Mouse (Mus musculus) gastrocnemius, postnatal 25 days (tissue): ENCODE results near the gene Unk. TPM values are rescaled to one million over a fixed set of nuclear protein-coding genes. Genes with fewer than 3 reads are reported as not detected.
A peak's percentile ranks its signal among the peaks of the same experiment; 100 is the strongest.

Source experiments
- DNase-seq: peaks from one replicate; pipeline ENCODE4 v3.0.0; 2022
- long read RNA-seq, 2 experiments: library from polyadenylated mRNA; stranded (forward); transcript quantifications; one replicate each; pipeline ENCODE4 v2.0.0; 2021
- total RNA-seq, 2 experiments: library from RNA; stranded (reverse); gene quantifications; 1 replicate in 1 of 2; 2 replicates in 1 of 2; pipeline ENCODE4 v1.2.3; 2021

The Unk gene
- total RNA-seq = 1 to 10 TPM; 6.1 to 6.6 TPM
- long read RNA-seq, experiment 1, partial matches to known transcripts = 1 of 2 reads
- long read RNA-seq, experiment 1, other reads (novel, unspliced or antisense) = 1 of 2 reads
- long read RNA-seq, experiment 2, partial matches to known transcripts = 2 of 8 reads
- long read RNA-seq, experiment 2, other reads (novel, unspliced or antisense) = 2 of 8 reads

- peak; percentile 96 for DNase-seq
Measured at GRCm38 (mm10) chr11:116030088-116030897, at the start of gene Unk. TSS of gene Unk (plus strand) at chr11:116030322.

GRCm38 (mm10) chr11:115982472-115982871, 47.6 kb upstream of the Unk start:
- no peak for DNase-seq

- DNase-seq = no peak
Measured at GRCm38 (mm10) chr11:115983291-115983690, 46.8 kb upstream of the Unk start.

GRCm38 (mm10) chr11:115989686-115990085, 40.4 kb upstream of the Unk start:
- no peak for DNase-seq

- DNase-seq = no peak
Measured at GRCm38 (mm10) chr11:115992098-115992497, 38.0 kb upstream of the Unk start.

- no peak for DNase-seq
Measured at GRCm38 (mm10) chr11:115995256-115995655, 34.9 kb upstream of the Unk start.

GRCm38 (mm10) chr11:115997047-115997446, 33.1 kb upstream of the Unk start:
- no peak for DNase-seq

- DNase-seq = no peak
Measured at GRCm38 (mm10) chr11:115997662-115998061, 32.5 kb upstream of the Unk start.

- no peak for DNase-seq
Measured at GRCm38 (mm10) chr11:115999027-115999426, 31.1 kb upstream of the Unk start.

GRCm38 (mm10) chr11:115999538-116000143, 30.5 kb upstream of the Unk start:
- DNase-seq = no peak

GRCm38 (mm10) chr11:116000607-116001006, 29.5 kb upstream of the Unk start:
- DNase-seq = no peak

- no peak for DNase-seq
Measured at GRCm38 (mm10) chr11:116001725-116002124, 28.4 kb upstream of the Unk start.

- no peak for DNase-seq
Measured at GRCm38 (mm10) chr11:116002894-116003293, 27.2 kb upstream of the Unk start.

GRCm38 (mm10) chr11:116004186-116004823, 25.8 kb upstream of the Unk start:
- DNase-seq = no peak

- peak; percentile 85 for DNase-seq
Measured at GRCm38 (mm10) chr11:116004840-116005700, 25.1 kb upstream of the Unk start.

- DNase-seq = no peak
Measured at GRCm38 (mm10) chr11:116005701-116006419, 24.3 kb upstream of the Unk start.

GRCm38 (mm10) chr11:116007095-116007850, 22.8 kb upstream of the Unk start:
- DNase-seq = no peak

- no peak for DNase-seq
Measured at GRCm38 (mm10) chr11:116008411-116008810, 21.7 kb upstream of the Unk start.

- no peak for DNase-seq
Measured at GRCm38 (mm10) chr11:116008832-116009375, 21.2 kb upstream of the Unk start.

- DNase-seq = no peak
Measured at GRCm38 (mm10) chr11:116009661-116010060, 20.5 kb upstream of the Unk start.
